Mouse (Mus musculus) ES-Bruce4 (cell line): ENCODE results near the gene Pde10a.

Experiments
- CTCF ChIP-seq: IDR thresholded peaks from one replicate; pipeline ENCODE4 v1.8.1; 2011; ENCODE audit warnings: low read depth, low read length
- POLR2A ChIP-seq: IDR thresholded peaks from one replicate; pipeline ENCODE4 v1.8.1; 2011; ENCODE audit warnings: low read length; ENCODE audit not compliant: insufficient read depth

GRCm38 (mm10) chr17:8533828-8534227 is 8.7 kb downstream of the Pde10a start:
- peak; percentile 86 for TF ChIP-seq CTCF
- TF ChIP-seq POLR2A, result no peak
